Mouse (Mus musculus) thymus, adult 2 months (tissue): ENCODE data around the gene Pvalb.

Experiments used
- CTCF ChIP-seq: fragments of 200-500 bp; IDR thresholded peaks from 2 replicates; pipeline ENCODE4 v1.5.1; 2012; ENCODE audit warnings: mild to moderate bottlenecking, control low read depth, low read length, moderate library complexity, borderline replicate concordance; ENCODE audit not compliant: control insufficient read depth, poor library complexity, insufficient read depth; ENCODE audit errors: extremely low read depth
- POLR2A ChIP-seq: fragments of 200-500 bp; IDR thresholded peaks from 2 replicates; pipeline ENCODE4 v1.6.1; 2012; ENCODE audit warnings: mild to moderate bottlenecking, low read length, control low read depth, moderate library complexity; ENCODE audit not compliant: control insufficient read depth, poor library complexity, insufficient read depth; ENCODE audit errors: extremely low read depth

- TF ChIP-seq CTCF = no peak
- TF ChIP-seq POLR2A = no peak
Observed at GRCm38 (mm10) chr15:78243061-78243460, 36.9 kb upstream of the Pvalb start.
